Mouse (Mus musculus) heart, adult 2 months (tissue): Measurements from ENCODE around the gene Klhdc9.

Source experiments
- CTCF ChIP-seq: fragments of 200-600 bp; IDR thresholded peaks from 2 replicates; pipeline ENCODE4 v1.8.1; 2022; ENCODE audit warnings: antibody characterized with exemption, mild to moderate bottlenecking, moderate library complexity
- EP300 ChIP-seq: fragments of 200-500 bp; IDR thresholded peaks from 2 replicates; pipeline ENCODE4 v1.6.1; 2011; ENCODE audit warnings: low read depth, low read length, control low read depth; ENCODE audit not compliant: insufficient read depth
- POLR2A ChIP-seq: fragments of 200-500 bp; IDR thresholded peaks from 2 replicates; pipeline ENCODE4 v1.6.1; 2011; ENCODE audit warnings: mild to moderate bottlenecking, low read depth, low read length, control low read depth; ENCODE audit not compliant: insufficient read depth

DNA sequence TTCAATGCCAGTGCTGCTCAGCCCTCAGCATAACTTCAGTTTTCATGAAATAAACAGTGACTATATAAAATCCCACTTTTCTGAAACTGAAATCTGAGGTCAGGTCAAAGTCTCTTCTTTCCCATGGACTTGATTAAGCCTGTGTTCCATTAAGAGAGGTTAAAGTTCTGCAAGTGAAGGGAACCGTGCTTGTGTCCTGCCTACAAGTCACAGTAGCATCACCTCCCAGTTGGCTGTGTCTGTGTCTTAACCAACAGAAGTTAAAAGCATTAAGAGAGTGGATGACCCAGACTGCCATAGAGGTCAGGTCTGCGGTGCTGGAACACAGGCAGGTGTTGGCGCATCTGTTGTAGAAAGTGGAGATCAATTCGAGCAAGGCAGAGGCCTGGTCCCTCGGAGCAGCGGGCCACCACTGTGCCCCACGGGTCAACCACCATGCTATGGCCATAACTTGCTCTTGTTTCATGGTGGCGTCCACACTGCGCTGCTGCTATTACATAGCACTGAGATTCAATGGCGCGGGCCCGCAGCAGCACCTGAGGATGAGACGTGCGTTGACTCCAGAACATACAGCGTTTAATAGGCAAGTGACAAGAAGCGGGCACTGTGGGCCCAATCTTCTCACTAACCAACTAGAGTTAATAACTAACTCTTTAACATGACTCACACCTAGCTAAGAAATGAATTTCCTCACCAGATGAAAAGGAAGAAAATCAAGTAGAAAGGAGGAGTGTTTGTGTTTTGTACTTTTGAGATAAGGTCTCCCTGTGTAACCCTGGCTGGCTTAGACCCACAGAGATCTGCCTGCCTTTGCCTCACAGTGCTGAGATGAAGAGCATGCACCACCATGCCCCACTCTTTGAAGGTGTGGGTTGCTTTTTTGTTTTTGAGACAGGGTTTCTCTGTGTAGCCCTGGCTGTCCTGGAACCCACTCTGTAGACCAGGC is 18.1 kb downstream of the Klhdc9 start:
- TF ChIP-seq CTCF (no peak), POLR2A (no peak), EP300 (no peak)
